Mouse (Mus musculus): ENCODE results near the gene Samd1. TPM values are rescaled to one million over a fixed set of nuclear protein-coding genes. Genes with fewer than 3 reads are reported as not detected.
A peak's percentile ranks its signal among the peaks of the same experiment; 100 is the strongest.
"Not testable (repeated sequence)": the region's sequence is repeated elsewhere in the genome, so short reads cannot be mapped to it uniquely, and the experiment has no call there.

Gene Samd1
- polyA plus RNA-seq, 1 experiment from 2014 or later: 3.6 TPM

DNA sequence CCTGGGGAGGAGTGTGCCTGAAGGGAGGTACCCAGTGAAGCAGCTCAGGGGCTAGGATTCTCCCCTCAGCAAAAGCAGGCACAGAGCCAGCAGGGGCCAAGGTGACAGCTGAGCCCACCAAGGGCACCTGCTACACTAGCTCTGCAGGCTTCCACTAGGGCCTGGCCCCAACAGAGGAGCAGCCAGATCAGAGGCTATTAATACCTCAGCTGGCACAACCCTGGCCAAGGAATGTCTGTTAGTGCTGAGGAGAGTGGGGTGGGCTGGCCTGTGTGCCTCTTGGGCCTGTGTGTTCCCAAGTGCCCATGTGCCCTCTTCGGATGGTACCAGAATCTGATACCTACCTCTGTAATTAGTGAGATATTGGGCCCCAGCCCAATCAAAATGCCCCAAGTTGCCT is 17.2 kb upstream of the Samd1 start:
- Histone ChIP-seq H3K27me3 (ENCODE audit: control insufficient read depth, insufficient read depth, low read depth, low read length) (no peaks in the 10 kb centered on the region), H3K36me3 (ENCODE audit: control insufficient read depth, insufficient read depth) (peaks cover 10% of the 10 kb centered on the region), H3K4me3 (ENCODE audit: low read depth, low read length) (no peak overlapping the region), H3K4me2 (ENCODE audit: low read depth, low read length) (no peak overlapping the region), H3K9ac (ENCODE audit: low read depth, low read length) (no peak overlapping the region), H3K4me1 (ENCODE audit: control insufficient read depth, low read depth, low read length) (peaks cover 15% of the 10 kb centered on the region), H3K9me3 (replicated peaks; ENCODE audit: control insufficient read depth, low read length) (no peaks in the 10 kb centered on the region), H3K27ac (ENCODE audit: low read length) (no peak overlapping the region)
- WGBS (ENCODE audit: insufficient replicate concordance): 57% methylated on average over 1 of the region's 1 CpGs
- ATAC-seq (ENCODE audit: low read depth): no peak

DNA sequence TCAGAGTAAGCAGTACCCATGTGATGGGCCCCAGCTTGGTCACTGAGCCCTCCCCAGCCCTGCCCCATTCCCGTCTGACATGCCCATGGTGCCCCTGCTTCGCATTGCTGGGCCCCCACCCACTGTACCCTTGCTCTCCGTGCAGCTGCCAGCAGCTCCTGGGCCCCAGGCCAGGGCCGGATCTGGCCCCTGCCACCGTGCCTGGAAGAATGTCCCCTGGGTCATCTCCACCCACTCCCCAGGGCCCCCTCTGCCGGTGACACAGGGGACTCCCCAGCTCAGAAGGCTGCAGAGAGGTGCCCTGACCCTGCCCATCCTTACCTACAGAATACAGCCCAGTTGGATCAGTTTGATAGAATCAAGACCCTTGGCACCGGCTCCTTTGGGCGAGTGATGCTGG is 16.6 kb upstream of the Samd1 start:
- peaks cover 15% of the 10 kb centered on the region for H3K4me1 ChIP-seq (ENCODE audit: control insufficient read depth, low read depth, low read length)
- WGBS (ENCODE audit: insufficient replicate concordance): 80% methylated on average over 8 of the region's 8 CpGs
- ATAC-seq (ENCODE audit: low read depth): no peak
- H3K36me3 ChIP-seq (ENCODE audit: control insufficient read depth, insufficient read depth): peaks cover 12% of the 10 kb centered on the region
- H3K9me3 ChIP-seq (replicated peaks; ENCODE audit: control insufficient read depth, low read length): no peaks in the 10 kb centered on the region
- no peak overlapping the region for H3K9ac ChIP-seq (ENCODE audit: low read depth, low read length)
- no peaks in the 10 kb centered on the region for H3K27me3 ChIP-seq (ENCODE audit: control insufficient read depth, insufficient read depth, low read depth, low read length)
- H3K4me2 ChIP-seq (ENCODE audit: low read depth, low read length): no peak overlapping the region
- H3K27ac ChIP-seq (ENCODE audit: low read length): no peak overlapping the region
- H3K4me3 ChIP-seq (ENCODE audit: low read depth, low read length): no peak overlapping the region

- WGBS (ENCODE audit: insufficient replicate concordance): 82% methylated on average over 7 of the region's 7 CpGs
- Histone ChIP-seq H3K4me2 (ENCODE audit: low read depth, low read length) (no peak overlapping the region), H3K27me3 (ENCODE audit: control insufficient read depth, insufficient read depth, low read depth, low read length) (no peaks in the 10 kb centered on the region), H3K4me1 (ENCODE audit: control insufficient read depth, low read depth, low read length) (peaks cover 15% of the 10 kb centered on the region), H3K4me3 (ENCODE audit: low read depth, low read length) (no peak overlapping the region), H3K27ac (ENCODE audit: low read length) (no peak overlapping the region), H3K9me3 (replicated peaks; ENCODE audit: control insufficient read depth, low read length) (no peaks in the 10 kb centered on the region), H3K36me3 (ENCODE audit: control insufficient read depth, insufficient read depth) (peaks cover 13% of the 10 kb centered on the region), H3K9ac (ENCODE audit: low read depth, low read length) (no peak overlapping the region)
- no peak for ATAC-seq (ENCODE audit: low read depth)
Measured at GRCm38 (mm10) chr8:83981533-83981932, 15.9 kb upstream of the Samd1 start.

- H3K4me2 ChIP-seq (ENCODE audit: low read depth, low read length): no peak overlapping the region
- H3K4me3 ChIP-seq (ENCODE audit: low read depth, low read length): no peak overlapping the region
- H3K9me3 ChIP-seq (replicated peaks; ENCODE audit: control insufficient read depth, low read length): no peaks in the 10 kb centered on the region
- H3K27me3 ChIP-seq (ENCODE audit: control insufficient read depth, insufficient read depth, low read depth, low read length): no peaks in the 10 kb centered on the region
- WGBS (ENCODE audit: insufficient replicate concordance): 44% methylated on average over 4 of the region's 4 CpGs
- H3K9ac ChIP-seq (ENCODE audit: low read depth, low read length): no peak overlapping the region
- H3K27ac ChIP-seq (ENCODE audit: low read length): no peak overlapping the region
- peaks cover 20% of the 10 kb centered on the region for H3K36me3 ChIP-seq (ENCODE audit: control insufficient read depth, insufficient read depth)
- ATAC-seq (ENCODE audit: low read depth): peak; percentile 73
- H3K4me1 ChIP-seq (ENCODE audit: control insufficient read depth, low read depth, low read length): peaks cover 9% of the 10 kb centered on the region
Measured at GRCm38 (mm10) chr8:83982449-83982848, 15.0 kb upstream of the Samd1 start.

DNA sequence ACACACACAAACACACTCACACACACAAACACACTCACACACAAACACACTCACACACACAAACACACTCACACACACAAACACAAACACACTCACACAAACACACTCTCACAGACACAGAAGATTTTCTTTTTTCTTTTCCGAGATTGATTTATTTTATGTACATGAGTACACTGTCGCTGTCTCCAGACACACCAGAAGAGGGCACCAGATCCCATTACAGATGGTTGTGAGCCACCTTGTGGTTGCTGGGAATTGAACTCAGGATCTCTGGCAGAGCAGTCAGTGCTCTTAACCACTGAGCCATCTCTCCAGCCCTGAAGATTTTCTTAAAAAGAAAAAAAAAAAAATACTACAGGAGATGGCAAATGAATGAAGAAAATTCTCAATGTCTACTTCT is 14.2 kb upstream of the Samd1 start:
- H3K36me3 ChIP-seq (ENCODE audit: control insufficient read depth, insufficient read depth): peaks cover 22% of the 10 kb centered on the region
- ATAC-seq (ENCODE audit: low read depth): not testable (repeated sequence)
- 85% methylated on average over 2 of the region's 2 CpGs for WGBS (ENCODE audit: insufficient replicate concordance)

DNA sequence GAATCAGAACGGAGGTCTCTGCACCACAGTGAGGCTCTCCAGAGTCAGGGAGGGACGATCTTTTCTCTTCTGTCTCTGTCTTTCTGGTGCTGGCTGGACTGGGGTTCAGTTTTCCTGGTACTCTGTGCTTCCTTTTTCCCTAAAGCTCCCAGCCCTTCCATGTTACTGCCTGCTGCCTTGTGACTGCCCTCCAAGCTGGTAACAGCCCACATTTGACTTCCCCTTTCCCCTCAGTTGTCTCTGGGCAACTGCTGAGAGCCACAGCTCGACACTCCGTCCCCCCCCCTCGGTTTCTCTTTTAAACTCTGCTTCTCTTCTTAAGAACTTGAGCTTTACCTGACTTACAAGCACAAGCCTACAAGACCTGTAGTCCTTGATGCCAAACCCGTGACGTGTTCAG is 8.2 kb upstream of the Samd1 start:
- ATAC-seq (ENCODE audit: low read depth): no peak
- no peak overlapping the region for H3K27ac ChIP-seq (ENCODE audit: low read length)

More for the DNA sequence above, 14.2 kb upstream of the Samd1 start:
- not testable (repeated sequence) for H3K4me3 ChIP-seq (ENCODE audit: low read depth, low read length); H3K4me2 ChIP-seq (ENCODE audit: low read depth, low read length); H3K9ac ChIP-seq (ENCODE audit: low read depth, low read length); H3K27me3 ChIP-seq (ENCODE audit: control insufficient read depth, insufficient read depth, low read depth, low read length); H3K4me1 ChIP-seq (ENCODE audit: control insufficient read depth, low read depth, low read length); H3K9me3 ChIP-seq (replicated peaks; ENCODE audit: control insufficient read depth, low read length); H3K27ac ChIP-seq (ENCODE audit: low read length)

DNA sequence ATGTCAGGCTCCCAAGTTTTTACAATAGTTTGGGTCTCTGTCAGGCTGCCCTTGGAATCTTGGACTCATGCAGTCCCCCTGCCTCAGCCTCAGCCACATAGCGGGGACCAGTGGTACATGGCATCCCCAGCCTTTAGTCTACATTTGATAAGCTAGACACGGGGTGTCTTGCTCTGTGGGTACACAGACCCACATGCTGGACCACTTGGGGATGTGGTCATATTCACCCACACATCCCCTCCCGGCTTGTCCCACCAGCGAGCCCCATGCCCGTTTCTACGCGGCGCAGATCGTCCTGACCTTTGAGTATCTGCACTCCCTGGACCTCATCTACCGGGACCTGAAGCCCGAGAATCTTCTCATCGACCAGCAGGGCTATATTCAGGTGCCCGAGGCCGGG is 7.3 kb upstream of the Samd1 start:
- WGBS (ENCODE audit: insufficient replicate concordance): 86% methylated on average over 14 of the region's 14 CpGs
- Histone ChIP-seq H3K4me1 (ENCODE audit: control insufficient read depth, low read depth, low read length) (peaks cover 28% of the 10 kb centered on the region), H3K9ac (ENCODE audit: low read depth, low read length) (no peak overlapping the region), H3K4me3 (ENCODE audit: low read depth, low read length) (no peak overlapping the region), H3K36me3 (ENCODE audit: control insufficient read depth, insufficient read depth) (peaks cover 18% of the 10 kb centered on the region), H3K27me3 (ENCODE audit: control insufficient read depth, insufficient read depth, low read depth, low read length) (no peaks in the 10 kb centered on the region), H3K4me2 (ENCODE audit: low read depth, low read length) (no peak overlapping the region), H3K27ac (ENCODE audit: low read length) (no peak overlapping the region), H3K9me3 (replicated peaks; ENCODE audit: control insufficient read depth, low read length) (no peaks in the 10 kb centered on the region)
- no peak for ATAC-seq (ENCODE audit: low read depth)

More for the DNA sequence above, 8.2 kb upstream of the Samd1 start:
- Histone ChIP-seq H3K4me1 (ENCODE audit: control insufficient read depth, low read depth, low read length) (peaks cover 26% of the 10 kb centered on the region), H3K27me3 (ENCODE audit: control insufficient read depth, insufficient read depth, low read depth, low read length) (no peaks in the 10 kb centered on the region), H3K4me2 (ENCODE audit: low read depth, low read length) (no peak overlapping the region), H3K9me3 (replicated peaks; ENCODE audit: control insufficient read depth, low read length) (no peaks in the 10 kb centered on the region), H3K4me3 (ENCODE audit: low read depth, low read length) (no peak overlapping the region), H3K36me3 (ENCODE audit: control insufficient read depth, insufficient read depth) (peaks cover 18% of the 10 kb centered on the region), H3K9ac (ENCODE audit: low read depth, low read length) (no peak overlapping the region)
- WGBS (ENCODE audit: insufficient replicate concordance): 44% methylated on average over 7 of the region's 7 CpGs

DNA sequence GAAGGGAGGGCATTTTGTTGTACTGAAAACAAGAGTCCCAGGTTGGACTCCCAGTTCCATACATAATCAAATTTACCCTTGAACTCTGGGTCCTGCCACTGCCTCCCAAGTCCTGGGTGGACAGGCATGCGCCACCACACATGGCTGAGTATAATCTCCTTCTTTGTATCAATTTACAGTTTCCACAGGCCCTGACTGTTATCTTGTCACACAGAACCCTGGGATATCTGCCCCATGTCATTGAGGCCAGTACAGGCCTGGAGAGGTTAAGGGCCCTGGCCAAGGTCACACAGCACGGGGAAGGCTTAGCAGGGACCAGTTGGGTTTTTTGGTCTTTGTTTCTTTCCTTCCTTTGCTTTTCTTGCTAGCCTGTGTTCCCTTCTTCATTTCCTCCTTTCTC is 5.0 kb upstream of the Samd1 start:
- no peak overlapping the region for H3K9ac ChIP-seq (ENCODE audit: low read depth, low read length)
- peaks cover 36% of the 10 kb centered on the region for H3K4me1 ChIP-seq (ENCODE audit: control insufficient read depth, low read depth, low read length)
- H3K9me3 ChIP-seq (replicated peaks; ENCODE audit: control insufficient read depth, low read length): no peaks in the 10 kb centered on the region
- peak; percentile 49 for ATAC-seq (ENCODE audit: low read depth)
- H3K4me3 ChIP-seq (ENCODE audit: low read depth, low read length): no peak overlapping the region
- peak overlapping the region; percentile 62 for H3K27ac ChIP-seq (ENCODE audit: low read length)
- H3K27me3 ChIP-seq (ENCODE audit: control insufficient read depth, insufficient read depth, low read depth, low read length): no peaks in the 10 kb centered on the region
- peaks cover 8% of the 10 kb centered on the region; the same call in 1 of the 2 replicates for H3K36me3 ChIP-seq (ENCODE audit: control insufficient read depth, insufficient read depth)
- 19% methylated on average over 2 of the region's 2 CpGs for WGBS (ENCODE audit: insufficient replicate concordance)
- H3K4me2 ChIP-seq (ENCODE audit: low read depth, low read length): 0 out of 2 replicates have a peak overlapping the region, but pooled peaks have one; percentile 10

DNA sequence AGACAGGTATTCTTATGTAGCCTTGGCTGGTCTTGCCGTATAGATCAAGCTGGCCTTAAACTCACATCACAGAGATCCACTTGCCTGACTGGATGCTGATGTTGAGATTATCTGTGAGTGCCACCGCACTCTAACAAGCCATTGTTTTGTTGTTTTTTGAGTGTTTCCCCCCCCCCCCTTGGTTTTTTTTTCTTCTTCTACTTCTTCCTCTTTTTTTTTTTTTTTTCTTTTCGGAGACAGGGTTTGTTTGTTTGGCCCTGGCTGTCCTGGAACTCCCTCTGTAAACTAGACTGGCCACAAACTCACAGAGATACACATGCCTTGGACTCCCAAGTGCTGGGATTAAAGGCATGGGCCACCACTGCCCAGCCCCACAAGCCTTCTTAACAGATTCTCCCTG is 3.4 kb upstream of the Samd1 start:
- H3K9ac ChIP-seq (ENCODE audit: low read depth, low read length): no peak overlapping the region
- no peaks in the 10 kb centered on the region for H3K27me3 ChIP-seq (ENCODE audit: control insufficient read depth, insufficient read depth, low read depth, low read length)
- no peaks in the 10 kb centered on the region for H3K9me3 ChIP-seq (replicated peaks; ENCODE audit: control insufficient read depth, low read length)
- no peak overlapping the region for H3K4me3 ChIP-seq (ENCODE audit: low read depth, low read length)
- H3K27ac ChIP-seq (ENCODE audit: low read length): peak overlapping the region; percentile 1
- WGBS (ENCODE audit: insufficient replicate concordance): 31% methylated on average over 3 of the region's 3 CpGs
- no peak for ATAC-seq (ENCODE audit: low read depth)
- H3K36me3 ChIP-seq (ENCODE audit: control insufficient read depth, insufficient read depth): peaks cover 6% of the 10 kb centered on the region; the same call in 1 of the 2 replicates
- H3K4me2 ChIP-seq (ENCODE audit: low read depth, low read length): no peak overlapping the region
- H3K4me1 ChIP-seq (ENCODE audit: control insufficient read depth, low read depth, low read length): peaks cover 42% of the 10 kb centered on the region

All from liver, embryonic 16.5 days (tissue).